Mouse (Mus musculus) lung, postnatal 10 days (tissue): ENCODE results near the gene Apof.

Experiments
- DNase-seq: peaks from one replicate; pipeline ENCODE4 v3.0.0; 2021

Gene Apof

DNA sequence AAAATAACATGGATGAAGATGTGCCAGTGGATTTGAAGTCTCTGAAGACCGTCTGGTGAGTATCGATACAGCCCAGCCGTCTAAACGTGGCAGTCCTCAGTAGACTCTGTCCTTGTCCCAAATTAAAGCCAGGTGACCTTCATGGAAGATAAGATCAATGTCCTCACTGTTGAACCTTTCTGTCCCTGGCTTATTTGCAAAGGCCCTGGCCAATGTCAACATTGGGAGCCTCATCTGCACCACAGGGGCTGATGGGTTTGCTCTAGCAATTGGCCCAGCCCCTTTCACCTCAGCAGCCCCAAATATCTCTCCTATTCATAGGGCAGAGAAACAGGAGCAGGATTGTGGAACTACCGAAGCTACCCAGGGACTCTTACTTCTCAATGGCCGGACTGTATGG, at the start of gene Apof:
Gene Apof, plus strand, starts transcription at position 301 of the 400 bp plus-strand sequence.
- no peak for DNase-seq

DNA sequence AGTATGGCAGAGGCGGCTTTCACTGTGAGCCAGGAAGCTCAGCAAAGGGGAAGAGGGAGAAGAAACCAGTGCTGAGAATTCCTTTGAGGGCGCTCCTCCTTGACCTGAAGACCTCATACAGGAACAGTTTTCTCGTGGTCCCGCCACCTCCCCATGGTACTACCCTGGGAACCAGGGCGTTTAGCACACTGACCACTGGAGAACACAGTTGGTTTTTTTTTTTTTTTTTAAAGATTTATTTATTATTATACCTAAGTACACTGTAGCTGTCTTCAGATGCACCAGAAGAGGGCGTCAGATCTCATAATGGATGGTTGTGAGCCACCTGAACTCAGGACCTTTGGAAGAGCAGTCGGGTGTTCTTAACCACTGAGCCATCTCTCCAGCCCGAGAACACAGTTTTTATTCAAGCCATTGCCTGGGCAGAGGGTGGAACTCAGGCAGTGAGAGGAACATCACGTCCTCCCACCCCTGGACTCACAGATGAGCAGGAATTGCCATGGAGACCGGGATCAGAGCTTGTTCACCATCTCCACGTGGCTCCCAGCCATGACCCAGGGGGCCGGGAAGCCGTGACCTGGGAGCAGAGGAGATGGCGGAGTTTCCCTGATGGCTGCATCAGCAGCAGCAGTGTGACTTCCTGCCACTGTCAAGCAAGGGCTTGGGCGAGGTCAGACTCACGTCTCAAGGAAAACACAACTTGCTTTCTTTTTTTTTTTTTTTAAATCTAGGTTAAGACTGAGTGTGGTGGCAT, 46.8 kb upstream of the Apof start:
- DNase-seq: no peak

DNA sequence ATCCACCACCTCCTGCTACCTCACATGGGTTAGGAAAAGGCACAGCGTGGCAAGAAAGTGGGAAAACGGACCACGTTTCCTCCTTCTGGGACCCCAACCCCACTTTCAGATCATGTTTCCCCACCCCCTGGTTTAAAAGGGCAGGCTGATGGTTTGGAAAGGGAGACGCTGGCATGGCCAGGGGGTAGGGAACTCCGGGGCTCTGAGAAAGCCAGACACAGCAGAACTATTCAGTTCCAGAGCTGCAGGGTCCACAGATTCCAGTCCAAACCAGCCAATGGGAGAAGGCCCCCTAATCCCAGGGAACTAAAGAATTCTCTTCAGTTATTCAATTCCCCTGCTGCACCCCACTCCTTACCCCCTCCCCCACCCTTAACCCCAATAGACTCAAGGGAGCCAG, 43.4 kb upstream of the Apof start:
- no peak for DNase-seq

DNA sequence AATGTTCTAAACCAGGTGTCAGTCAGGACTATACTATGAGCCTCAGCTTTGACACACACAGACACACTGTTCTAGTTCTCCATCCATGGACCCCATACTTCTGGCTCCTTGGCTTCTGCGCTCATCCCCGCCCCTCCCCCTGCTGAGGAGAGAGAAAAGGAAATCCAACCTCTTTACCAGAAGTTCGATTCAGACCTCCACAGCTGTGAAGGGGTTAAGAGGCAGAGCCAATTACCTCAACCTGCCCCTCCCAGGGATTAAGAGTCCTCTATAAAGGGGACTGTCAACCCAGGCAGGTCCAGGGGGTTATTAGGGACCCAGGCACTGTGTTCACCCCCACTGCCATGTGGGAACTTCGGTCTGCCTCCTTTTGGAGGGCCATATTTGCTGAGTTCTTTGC, 42.9 kb upstream of the Apof start, which contains the start of gene Mip:
Gene Mip, plus strand, starts transcription at position 301 of the 400 bp plus-strand sequence.
- no peak for DNase-seq

DNA sequence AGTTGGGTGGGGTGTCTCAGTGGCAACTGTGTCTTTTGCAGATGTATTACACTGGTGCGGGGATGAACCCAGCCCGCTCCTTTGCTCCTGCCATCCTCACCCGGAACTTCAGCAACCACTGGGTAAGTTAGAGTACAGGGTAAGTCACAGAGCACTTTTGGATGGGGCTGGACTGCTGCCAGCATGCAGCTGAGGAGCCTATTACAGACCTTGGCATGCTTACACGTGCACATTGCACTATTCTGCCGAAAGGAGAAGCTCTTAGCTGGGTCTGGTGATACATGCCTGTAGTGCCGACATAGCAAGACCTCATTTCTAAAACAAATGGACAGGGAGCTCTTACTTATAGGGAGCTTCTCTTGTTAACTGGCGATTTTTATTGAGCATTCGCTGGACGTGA, 40.9 kb upstream of the Apof start:
- no peak for DNase-seq

GRCm38 (mm10) chr10:128228009-128228408, 40.5 kb upstream of the Apof start:
- DNase-seq: no peak

GRCm38 (mm10) chr10:128230582-128230981, 37.9 kb upstream of the Apof start:
- no peak for DNase-seq

DNA sequence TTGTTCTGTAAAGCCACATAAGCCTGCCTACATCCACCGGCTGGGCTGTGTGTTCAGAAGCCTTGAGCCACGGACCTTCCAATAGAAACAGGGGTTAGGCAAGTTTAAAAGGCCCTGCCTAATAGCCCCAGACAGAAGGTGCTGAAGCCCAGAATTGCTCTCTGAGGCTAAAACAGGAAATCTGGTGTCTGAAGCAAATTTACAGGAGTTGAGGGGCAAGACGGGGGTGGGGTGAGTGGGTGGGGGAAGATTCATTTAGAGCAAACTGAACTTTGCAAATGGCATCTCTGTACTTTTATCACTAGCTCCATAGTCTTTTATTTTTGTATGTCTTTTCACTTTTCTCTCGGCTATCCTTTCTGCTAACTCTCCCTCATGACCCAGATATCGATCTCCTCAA, 37.3 kb upstream of the Apof start:
- no peak for DNase-seq

- peak; percentile 89 for DNase-seq
These were observed 36.6 kb upstream of the Apof start, which contains the start of gene Timeless for GRCm38 (mm10) chr10:128231697-128232419. Gene Timeless, plus strand, starts transcription at chr10:128232065.

GRCm38 (mm10) chr10:128232420-128232985, 36.0 kb upstream of the Apof start:
- DNase-seq: peak; percentile 82

DNA sequence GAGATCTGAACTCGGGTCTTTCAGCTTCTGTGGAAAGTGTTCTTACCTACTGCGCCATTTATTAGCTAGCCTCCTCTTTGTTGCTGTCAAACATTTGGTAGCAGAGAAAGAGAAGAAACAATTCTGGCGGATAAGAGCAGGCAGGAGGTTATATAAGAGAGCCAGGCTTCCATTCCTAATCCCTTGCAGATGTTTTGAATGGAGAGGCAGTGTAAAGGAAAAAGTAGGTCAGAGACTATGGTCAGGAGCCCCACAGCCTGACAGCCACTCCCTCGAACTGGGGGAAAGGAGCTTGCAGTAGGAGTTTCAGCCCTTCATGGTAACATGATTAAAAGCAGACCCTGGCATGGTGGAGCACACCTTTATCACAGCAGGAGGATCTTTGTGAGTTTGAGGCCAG, 32.1 kb upstream of the Apof start:
- DNase-seq: no peak

DNA sequence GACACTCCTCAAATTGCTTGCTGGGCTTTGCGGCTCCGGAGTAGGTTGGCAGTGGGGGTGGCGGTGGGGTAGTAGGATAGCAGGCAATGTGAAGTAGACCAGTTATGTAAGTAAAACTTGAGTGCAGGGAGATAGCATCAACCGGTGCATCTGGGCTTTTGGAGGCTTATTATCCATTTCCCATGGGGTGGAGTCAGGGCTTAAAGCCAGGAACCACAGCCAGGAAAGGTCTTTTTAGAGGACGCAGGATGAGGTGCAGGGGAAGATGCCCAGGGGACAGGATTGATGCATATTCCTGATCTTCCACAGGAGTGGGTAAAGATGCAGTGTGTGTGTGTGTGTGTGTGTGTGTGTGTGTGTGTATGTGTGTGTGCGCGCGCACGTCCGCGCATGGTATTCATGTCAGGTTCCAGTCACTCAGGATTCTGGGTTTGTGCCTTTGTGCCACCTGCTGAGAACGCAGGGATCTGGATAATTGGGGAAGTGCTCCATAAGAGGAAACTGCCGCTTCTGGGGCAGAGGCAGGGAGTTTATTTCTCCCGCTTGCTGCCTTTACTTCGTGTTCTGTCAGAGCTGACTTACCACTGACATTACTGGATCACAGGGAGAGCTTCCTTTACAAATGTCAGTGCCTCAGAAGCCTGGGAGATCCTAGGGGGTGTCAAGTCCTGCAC, 30.5 kb upstream of the Apof start:
- peak; percentile 36 for DNase-seq

DNA sequence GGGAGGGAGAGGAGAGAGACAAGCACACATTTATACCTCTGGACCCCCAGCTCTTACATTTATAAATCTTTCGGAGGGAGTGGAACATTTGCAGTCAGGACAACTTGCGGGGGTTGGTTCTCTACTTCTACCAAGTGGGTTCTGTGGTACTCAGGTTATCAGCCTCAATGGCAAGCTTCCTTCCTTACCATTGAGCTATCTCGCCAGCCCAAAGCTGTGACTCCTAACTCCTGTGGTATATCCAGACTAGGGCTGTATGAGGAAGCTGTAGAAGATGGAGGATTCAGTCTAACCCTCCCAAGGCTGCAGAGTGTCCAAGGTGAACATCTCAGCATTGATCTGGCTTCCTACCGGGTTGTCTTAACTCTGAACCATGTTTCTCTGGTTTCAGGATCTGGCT, 29.3 kb upstream of the Apof start:
- DNase-seq: no peak

GRCm38 (mm10) chr10:128240131-128240530, 28.3 kb upstream of the Apof start:
- DNase-seq: no peak

GRCm38 (mm10) chr10:128243252-128243651, 25.2 kb upstream of the Apof start:
- DNase-seq: no peak

DNA sequence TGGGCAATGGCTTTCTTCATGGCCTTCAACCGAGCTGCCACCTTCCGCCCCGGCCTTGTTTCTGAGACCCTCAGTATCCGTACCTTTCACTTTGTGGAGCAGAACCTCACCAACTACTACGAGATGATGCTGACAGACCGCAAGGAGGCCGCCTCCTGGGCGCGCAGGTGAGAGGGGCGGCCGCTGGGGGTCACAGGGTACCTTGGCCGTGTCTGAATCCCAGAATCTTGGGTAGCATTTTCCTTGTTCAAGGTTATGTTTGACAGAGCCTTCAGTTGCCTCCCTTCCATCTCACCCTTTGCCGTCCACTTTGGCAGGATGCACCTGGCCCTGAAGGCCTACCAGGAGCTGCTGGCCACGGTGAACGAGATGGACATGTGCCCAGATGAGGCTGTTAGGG, 24.4 kb upstream of the Apof start:
- DNase-seq: no peak

- peak; percentile 81 for DNase-seq
These were observed 21.3 kb upstream of the Apof start for GRCm38 (mm10) chr10:128247020-128247732.

GRCm38 (mm10) chr10:128250565-128250964, 17.9 kb upstream of the Apof start:
- no peak for DNase-seq

DNA sequence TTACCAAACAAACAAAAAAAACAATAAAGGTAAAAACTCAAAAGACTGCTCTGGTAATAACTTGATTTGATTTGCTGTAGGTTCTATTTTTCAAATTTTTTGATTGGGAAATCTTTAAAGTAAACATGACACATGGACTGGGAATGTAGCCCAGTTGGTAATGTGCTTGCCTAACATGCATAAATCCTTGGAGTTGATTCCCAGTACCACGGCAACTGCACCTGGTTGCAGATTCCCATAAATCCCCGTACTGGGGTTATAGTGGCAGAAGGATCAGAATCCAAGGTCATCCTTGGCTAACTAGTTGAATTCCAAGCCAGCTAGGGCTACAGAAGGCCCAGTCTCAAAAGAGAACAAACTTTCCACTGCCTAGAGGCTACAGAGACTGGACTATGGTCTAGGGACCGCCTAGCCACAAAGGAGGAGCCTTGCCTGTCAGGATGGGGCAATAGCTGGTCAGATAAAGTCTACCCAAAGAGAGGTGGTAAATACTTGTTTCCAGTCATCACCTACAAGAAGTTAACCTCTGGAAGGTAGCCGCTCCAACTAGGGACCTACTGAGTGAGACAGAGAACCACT, 14.7 kb upstream of the Apof start, which contains the start of gene Apon:
Gene Apon, plus strand, starts transcription at position 420 of the 579 bp plus-strand sequence.
- no peak for DNase-seq

DNA sequence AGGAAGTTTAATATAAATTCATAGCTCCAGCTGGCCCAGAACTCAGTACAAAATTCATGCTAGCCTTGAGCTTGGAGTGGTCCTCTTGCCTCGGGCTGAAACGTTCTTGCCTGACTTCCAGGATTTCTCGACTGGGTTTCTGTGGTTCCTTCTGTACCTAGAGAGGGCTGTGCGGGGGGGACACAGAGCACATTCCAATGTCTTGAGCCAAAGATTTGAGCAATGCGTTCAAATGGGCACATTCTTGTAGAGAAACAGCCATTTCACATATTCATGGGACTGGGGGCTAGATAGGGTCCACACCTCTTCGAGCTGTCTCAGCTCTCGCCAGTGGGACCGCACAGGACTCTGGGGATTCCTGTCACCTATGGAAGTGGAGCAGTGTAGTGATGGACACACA, 12.5 kb upstream of the Apof start:
- DNase-seq: no peak

- DNase-seq: no peak
These were observed 12.1 kb upstream of the Apof start for GRCm38 (mm10) chr10:128256328-128256727.

- no peak for DNase-seq
These were observed 9.5 kb upstream of the Apof start for GRCm38 (mm10) chr10:128258953-128259352.
